Mouse (Mus musculus) gastrocnemius, postnatal 4 days (tissue): Measurements from ENCODE around the gene Chst15. TPM values are rescaled to one million over a fixed set of nuclear protein-coding genes. Genes with fewer than 3 reads are reported as not detected.

Experiments
- total RNA-seq, 2 experiments: library from RNA; stranded (reverse); gene quantifications; 2 replicates each; pipeline ENCODE4 v1.2.3; 2021

The Chst15 gene
- total RNA-seq, 2 experiments from 2014 or later, result 11.6 to 12.0 TPM

Other genes with a start within 250 kb of the Chst15 start
- gene Cpxm2, start 162.5 kb downstream of the Chst15 start, total RNA-seq, result 1 to 10 TPM; 5.5 to 5.6 TPM